Mouse (Mus musculus) embryonic fibroblast, embryonic 13.5 days (primary cell): ENCODE measurements around the gene Prrc2a.

Experiments
- CTCF ChIP-seq: IDR thresholded peaks from 2 replicates; pipeline ENCODE4 v1.5.1; 2011; ENCODE audit warnings: mild to moderate bottlenecking, control low read depth, low read length, moderate library complexity, borderline replicate concordance; ENCODE audit not compliant: insufficient read depth
- POLR2A ChIP-seq: IDR thresholded peaks from 2 replicates; pipeline ENCODE4 v1.6.1; 2011; ENCODE audit warnings: low read depth, mild to moderate bottlenecking, control low read depth, low read length, moderate library complexity

GRCm38 (mm10) chr17:35174201-35174977 is 9.7 kb upstream of the Prrc2a start:
- TF ChIP-seq CTCF (no peak), POLR2A (no peak)
